Mouse (Mus musculus) spleen, adult 2 months (tissue): ENCODE data around the gene Syvn1.

Source experiments
- CTCF ChIP-seq: fragments of 200-500 bp; IDR thresholded peaks from 2 replicates; pipeline ENCODE4 v1.5.1; 2011; ENCODE audit warnings: mild to moderate bottlenecking, inconsistent platforms; ENCODE audit not compliant: insufficient read depth, insufficient read length, insufficient replicate concordance; ENCODE audit errors: extremely low read depth
- POLR2A ChIP-seq: fragments of 200-500 bp; IDR thresholded peaks from 2 replicates; pipeline ENCODE4 v1.6.1; 2011; ENCODE audit warnings: low read depth, low read length, inconsistent platforms

DNA sequence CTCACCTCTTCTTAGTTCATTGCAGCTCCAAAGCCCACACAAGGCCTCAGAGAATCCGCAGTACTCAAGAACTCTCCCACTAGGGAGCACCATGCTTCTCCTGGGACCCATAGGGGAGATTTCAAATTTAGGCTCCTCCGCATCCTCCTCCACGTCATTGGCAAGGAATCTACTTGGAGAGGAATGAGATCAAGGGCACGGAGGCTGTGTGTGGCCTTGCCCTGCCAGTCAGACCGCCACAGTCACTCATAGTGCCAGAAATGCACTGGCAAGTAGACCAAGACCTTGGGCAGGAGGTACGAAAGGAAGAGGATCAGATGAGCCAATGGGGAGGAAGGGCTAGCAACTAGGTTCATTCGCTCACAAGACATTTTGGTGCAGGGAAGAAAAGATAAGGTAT lies 22.4 kb upstream of the Syvn1 start:
- TF ChIP-seq CTCF, result no peak
- no peak for TF ChIP-seq POLR2A
